Mouse (Mus musculus): Measurements from ENCODE around the gene Gins1. TPM values are rescaled to one million over a fixed set of nuclear protein-coding genes. Genes with fewer than 3 reads are reported as not detected.
A peak's percentile ranks its signal among the peaks of the same experiment; 100 is the strongest.

Gene Gins1
- polyA plus RNA-seq, 1 experiment from 2014 or later = 9.1 TPM

DNA sequence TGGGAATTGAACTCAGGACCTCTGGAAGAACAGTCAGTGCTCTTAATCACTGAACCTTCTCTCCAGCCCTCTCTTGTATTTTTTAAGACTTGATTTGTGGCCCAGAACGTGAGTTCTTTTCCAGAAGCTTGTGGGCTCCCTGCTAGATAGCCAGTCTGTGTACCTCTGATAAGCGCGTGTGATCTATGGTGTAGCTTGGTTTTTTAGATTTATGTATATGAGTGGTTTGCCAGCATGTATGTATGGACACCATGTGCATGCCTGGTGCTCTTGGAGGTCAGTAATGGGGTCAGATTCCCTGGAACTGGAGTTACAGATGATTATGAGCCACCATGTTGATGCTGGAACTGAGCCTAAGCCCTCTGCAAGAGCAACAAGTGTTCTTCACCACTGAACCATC, 15.3 kb downstream of the Gins1 start:
- no peak for TF ChIP-seq CTCF (IDR thresholded peaks at IDR 0.05; ENCODE audit: low read depth)
- no peaks in the 10 kb centered on the region for H3K27me3 ChIP-seq (replicated peaks; ENCODE audit: control insufficient read depth, insufficient read depth, low read length)
- H3K27ac ChIP-seq (ENCODE audit: low read depth, low read length) = no peak overlapping the region
- H3K4me2 ChIP-seq (replicated peaks; ENCODE audit: low read depth) = no peak overlapping the region
- 0 out of 2 replicates have a peak, but pooled peaks cover 5% of the 10 kb centered on the region for H3K36me3 ChIP-seq (ENCODE audit: control insufficient read depth, insufficient read depth)
- H3K4me1 ChIP-seq (replicated peaks; ENCODE audit: control insufficient read depth, insufficient read depth, low read length) = no peaks in the 10 kb centered on the region
- WGBS = 88% methylated on average over 3 of the region's 3 CpGs
- H3K4me3 ChIP-seq (ENCODE audit: low read depth, low read length) = no peak overlapping the region
- H3K9ac ChIP-seq (ENCODE audit: low read depth, low read length) = no peak overlapping the region
- ATAC-seq = no peak
- no peaks in the 10 kb centered on the region for H3K9me3 ChIP-seq (ENCODE audit: control insufficient read depth)

DNA sequence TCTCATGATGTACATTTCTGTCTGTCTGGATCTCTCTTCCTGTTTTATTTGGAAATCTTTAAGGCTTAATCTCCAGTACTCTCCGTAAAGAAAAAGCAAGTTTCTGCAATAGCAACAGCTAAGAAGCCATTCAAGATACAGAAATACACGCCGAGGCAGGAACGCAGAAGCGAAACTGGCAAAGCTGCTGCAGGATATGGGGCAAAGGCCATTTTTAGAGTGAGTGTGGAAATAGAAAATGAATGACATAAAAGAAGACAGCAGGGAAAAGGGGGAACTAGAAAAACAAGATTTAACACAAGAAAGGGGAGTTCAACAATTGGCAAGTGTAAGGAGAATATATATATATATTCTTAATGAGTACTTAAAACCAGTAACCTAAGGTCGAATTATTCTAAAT, 16.5 kb downstream of the Gins1 start:
- Histone ChIP-seq H3K4me2 (replicated peaks; ENCODE audit: low read depth) (no peak overlapping the region), H3K27me3 (replicated peaks; ENCODE audit: control insufficient read depth, insufficient read depth, low read length) (no peaks in the 10 kb centered on the region), H3K9ac (ENCODE audit: low read depth, low read length) (no peak overlapping the region), H3K4me1 (replicated peaks; ENCODE audit: control insufficient read depth, insufficient read depth, low read length) (no peaks in the 10 kb centered on the region), H3K27ac (ENCODE audit: low read depth, low read length) (no peak overlapping the region), H3K36me3 (ENCODE audit: control insufficient read depth, insufficient read depth) (0 out of 2 replicates have a peak, but pooled peaks cover 5% of the 10 kb centered on the region), H3K4me3 (ENCODE audit: low read depth, low read length) (no peak overlapping the region), H3K9me3 (ENCODE audit: control insufficient read depth) (no peaks in the 10 kb centered on the region)
- 60% methylated on average over 6 of the region's 6 CpGs for WGBS
- 0 out of 2 replicates have a peak, but pooled peaks have one; percentile 31 for ATAC-seq
- no peak for TF ChIP-seq CTCF (IDR thresholded peaks at IDR 0.05; ENCODE audit: low read depth)

DNA sequence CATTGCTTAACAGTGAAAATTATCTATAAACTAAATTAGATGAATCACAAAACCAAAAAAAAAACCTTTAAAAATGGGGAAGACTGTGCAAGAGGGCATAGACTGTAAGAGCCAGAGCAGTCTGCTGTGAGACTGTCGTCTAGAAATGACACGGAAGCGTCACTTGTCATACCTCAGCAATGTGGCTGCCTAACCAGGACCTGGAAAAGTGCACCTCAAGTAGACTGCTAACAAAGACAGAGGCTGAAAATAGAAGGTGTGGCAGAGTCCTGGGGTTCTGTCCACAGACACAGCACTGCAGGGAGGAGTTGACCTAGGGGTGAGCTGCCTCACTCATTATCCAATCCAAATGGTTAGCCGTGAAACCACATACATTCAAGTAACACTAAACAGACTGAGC, 17.0 kb downstream of the Gins1 start:
- no peaks in the 10 kb centered on the region for H3K4me1 ChIP-seq (replicated peaks; ENCODE audit: control insufficient read depth, insufficient read depth, low read length)
- H3K27me3 ChIP-seq (replicated peaks; ENCODE audit: control insufficient read depth, insufficient read depth, low read length) = no peaks in the 10 kb centered on the region
- no peak overlapping the region for H3K4me3 ChIP-seq (ENCODE audit: low read depth, low read length)
- no peak for ATAC-seq
- no peak overlapping the region for H3K4me2 ChIP-seq (replicated peaks; ENCODE audit: low read depth)
- no peak for TF ChIP-seq CTCF (IDR thresholded peaks at IDR 0.05; ENCODE audit: low read depth)
- H3K9me3 ChIP-seq (ENCODE audit: control insufficient read depth) = no peaks in the 10 kb centered on the region
- no peak overlapping the region for H3K9ac ChIP-seq (ENCODE audit: low read depth, low read length)
- WGBS = 85% methylated on average over 4 of the region's 4 CpGs
- no peak overlapping the region for H3K27ac ChIP-seq (ENCODE audit: low read depth, low read length)
- H3K36me3 ChIP-seq (ENCODE audit: control insufficient read depth, insufficient read depth) = 0 out of 2 replicates have a peak, but pooled peaks cover 1% of the 10 kb centered on the region

DNA sequence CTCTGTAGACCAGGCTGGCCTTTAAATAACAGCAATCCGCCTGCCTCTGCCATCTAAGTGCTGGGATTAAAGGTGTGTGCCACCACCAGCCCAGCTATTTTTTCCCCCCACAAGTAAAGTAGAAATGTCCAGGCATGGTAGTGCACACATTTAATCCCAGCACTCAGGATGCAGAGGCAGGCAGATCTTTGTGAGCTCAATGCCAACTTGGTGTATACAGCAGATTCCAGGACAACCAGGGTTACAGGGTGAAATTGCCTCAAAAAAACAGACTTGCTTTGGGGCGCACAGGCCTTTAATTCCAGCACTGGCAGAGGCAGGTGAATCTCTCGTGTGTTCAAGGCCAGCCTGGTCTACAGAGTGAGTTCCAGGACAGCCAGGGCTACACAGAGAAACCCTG, 17.8 kb downstream of the Gins1 start:
- no peak for ATAC-seq
- Histone ChIP-seq H3K4me3 (ENCODE audit: low read depth, low read length) (no peak overlapping the region), H3K9ac (ENCODE audit: low read depth, low read length) (no peak overlapping the region), H3K4me2 (replicated peaks; ENCODE audit: low read depth) (no peak overlapping the region), H3K27ac (ENCODE audit: low read depth, low read length) (no peak overlapping the region), H3K4me1 (replicated peaks; ENCODE audit: control insufficient read depth, insufficient read depth, low read length) (no peaks in the 10 kb centered on the region), H3K36me3 (ENCODE audit: control insufficient read depth, insufficient read depth) (no peaks in the 10 kb centered on the region), H3K9me3 (ENCODE audit: control insufficient read depth) (no peaks in the 10 kb centered on the region), H3K27me3 (replicated peaks; ENCODE audit: control insufficient read depth, insufficient read depth, low read length) (no peaks in the 10 kb centered on the region)
- TF ChIP-seq CTCF (IDR thresholded peaks at IDR 0.05; ENCODE audit: low read depth) = no peak
- WGBS = 93% methylated on average over 3 of the region's 3 CpGs

DNA sequence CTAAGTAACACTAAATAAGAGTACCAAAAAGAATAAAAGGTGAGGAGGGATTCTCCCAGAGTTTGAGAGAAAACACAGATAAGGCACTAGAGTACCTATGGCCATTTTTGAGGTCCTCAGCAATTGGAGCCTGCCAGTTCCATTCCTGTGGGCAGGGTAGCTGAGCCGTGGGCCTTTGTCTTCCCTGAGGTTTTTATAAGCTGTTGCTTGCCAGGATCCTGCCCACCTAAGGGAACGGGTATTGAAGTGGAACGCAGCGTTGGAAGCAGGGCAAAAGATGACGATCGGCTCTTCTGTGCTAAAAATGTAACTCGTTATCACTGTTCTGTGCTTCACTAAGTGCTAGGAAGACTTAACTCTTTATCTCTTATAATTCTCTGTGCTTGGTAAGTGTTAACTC, 18.3 kb downstream of the Gins1 start:
- no peak overlapping the region for H3K4me3 ChIP-seq (ENCODE audit: low read depth, low read length)
- H3K36me3 ChIP-seq (ENCODE audit: control insufficient read depth, insufficient read depth) = no peaks in the 10 kb centered on the region
- H3K27ac ChIP-seq (ENCODE audit: low read depth, low read length) = no peak overlapping the region
- no peak for ATAC-seq
- no peak overlapping the region for H3K9ac ChIP-seq (ENCODE audit: low read depth, low read length)
- no peak for TF ChIP-seq CTCF (IDR thresholded peaks at IDR 0.05; ENCODE audit: low read depth)
- H3K9me3 ChIP-seq (ENCODE audit: control insufficient read depth) = no peaks in the 10 kb centered on the region
- H3K27me3 ChIP-seq (replicated peaks; ENCODE audit: control insufficient read depth, insufficient read depth, low read length) = no peaks in the 10 kb centered on the region
- H3K4me1 ChIP-seq (replicated peaks; ENCODE audit: control insufficient read depth, insufficient read depth, low read length) = no peaks in the 10 kb centered on the region
- 87% methylated on average over 7 of the region's 7 CpGs for WGBS
- no peak overlapping the region for H3K4me2 ChIP-seq (replicated peaks; ENCODE audit: low read depth)

DNA sequence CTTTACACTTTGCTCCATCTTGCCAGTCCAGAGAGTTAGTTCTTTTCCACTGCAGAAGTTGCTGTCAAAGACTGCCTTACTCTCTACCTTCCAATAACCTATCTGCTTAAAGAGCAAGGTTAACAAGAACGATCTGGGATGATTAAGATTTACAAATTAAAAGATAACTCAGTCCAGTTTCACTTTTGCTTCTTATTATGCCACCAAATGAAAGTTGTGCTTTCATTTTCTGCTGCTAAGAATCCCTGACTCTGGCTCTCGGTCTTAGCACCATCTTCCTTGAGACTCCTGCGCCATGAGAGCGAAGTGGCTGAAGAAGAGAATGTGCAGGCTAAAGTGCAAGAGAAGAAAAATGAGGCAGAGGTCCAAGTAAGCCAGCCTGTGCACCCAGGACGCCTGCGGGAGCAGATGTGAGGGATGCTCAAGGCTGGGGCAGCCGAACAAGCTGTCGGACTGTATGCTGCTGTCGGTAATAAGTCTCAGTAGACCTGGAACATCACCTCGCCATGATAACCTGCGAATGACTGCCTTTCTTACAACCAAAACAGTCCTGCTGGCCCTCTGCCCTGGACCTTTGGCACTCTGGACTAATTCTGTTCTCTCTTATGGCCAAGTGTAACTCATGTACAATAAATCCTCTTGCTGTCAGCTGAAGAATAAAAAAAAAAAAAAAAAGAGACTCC, 22.0 kb downstream of the Gins1 start:
- no peak overlapping the region for H3K4me2 ChIP-seq (replicated peaks; ENCODE audit: low read depth)
- no peaks in the 10 kb centered on the region for H3K9me3 ChIP-seq (ENCODE audit: control insufficient read depth)
- 88% methylated on average over 11 of the region's 11 CpGs for WGBS
- no peak for ATAC-seq
- no peaks in the 10 kb centered on the region for H3K4me1 ChIP-seq (replicated peaks; ENCODE audit: control insufficient read depth, insufficient read depth, low read length)
- H3K27me3 ChIP-seq (replicated peaks; ENCODE audit: control insufficient read depth, insufficient read depth, low read length) = no peaks in the 10 kb centered on the region
- H3K9ac ChIP-seq (ENCODE audit: low read depth, low read length) = no peak overlapping the region
- no peaks in the 10 kb centered on the region for H3K36me3 ChIP-seq (ENCODE audit: control insufficient read depth, insufficient read depth)
- no peak overlapping the region for H3K4me3 ChIP-seq (ENCODE audit: low read depth, low read length)
- H3K27ac ChIP-seq (ENCODE audit: low read depth, low read length) = no peak overlapping the region
- no peak for TF ChIP-seq CTCF (IDR thresholded peaks at IDR 0.05; ENCODE audit: low read depth)

Data from intestine, postnatal 0 days (tissue).